In genomic region chr12:108994436-108995031, GRCm38 (mm10) we compare ENCODE assay signal across 8 mouse cellular contexts.
A peak's percentile ranks its signal among the peaks of the same experiment; 100 is the strongest.
DNase-seq lines count a peak whose midpoint lies in the region; ATAC-seq lines count a peak whose summit lies in the region.

No protein-coding gene starts in this region.

- no peak overlapping the region for H3K4me3 ChIP-seq in midbrain, embryonic 10.5 days
- no peak overlapping the region for H3K4me3 ChIP-seq in midbrain, embryonic 16.5 days (ENCODE audit: low read depth, low read length)
- H3K4me3 ChIP-seq in embryonic facial prominence, embryonic 15.5 days (replicated peaks): peak overlapping the region; percentile 29
- H3K4me3 ChIP-seq in heart, embryonic 14.5 days (ENCODE audit: control insufficient read depth in 1 of 2, insufficient read depth in 1 of 2, low read depth in 1 of 2, low read length in 2 of 2): no peak overlapping the region
- H3K4me3 ChIP-seq in kidney, embryonic 15.5 days (replicated peaks): no peak overlapping the region

- WGBS in midbrain, embryonic 10.5 days: 18% methylated on average over 19 of the region's 19 CpGs
- 18% methylated on average over 19 of the region's 19 CpGs for WGBS in midbrain, embryonic 16.5 days
- 5% methylated on average over 19 of the region's 19 CpGs for WGBS in embryonic facial prominence, embryonic 15.5 days
- WGBS in heart, embryonic 14.5 days: 4% methylated on average over 19 of the region's 19 CpGs
- WGBS in kidney, embryonic 15.5 days: 6% methylated on average over 19 of the region's 19 CpGs

- no peak for ATAC-seq in midbrain, embryonic 16.5 days
- no peak for ATAC-seq in embryonic facial prominence, embryonic 15.5 days (ENCODE audit: insufficient number of reproducible peaks, low FRiP score, low TSS enrichment, low read depth)
- no peak for ATAC-seq in heart, embryonic 14.5 days (ENCODE audit: insufficient number of reproducible peaks, insufficient read depth, low FRiP score, low read depth)
- peak; percentile 77 for ATAC-seq in kidney, embryonic 15.5 days (replicated peaks; ENCODE audit: low FRiP score)

- H3K9me3 ChIP-seq in midbrain, embryonic 10.5 days (replicated peaks): no peaks in the 10 kb centered on the region
- no peaks in the 10 kb centered on the region for H3K9me3 ChIP-seq in midbrain, embryonic 16.5 days (replicated peaks; ENCODE audit: control insufficient read depth, low read length, poor library complexity, severe bottlenecking)
- no peaks in the 10 kb centered on the region for H3K9me3 ChIP-seq in embryonic facial prominence, embryonic 15.5 days (replicated peaks)
- no peaks in the 10 kb centered on the region for H3K9me3 ChIP-seq in heart, embryonic 14.5 days (ENCODE audit: control insufficient read depth, low read length)
- H3K9me3 ChIP-seq in kidney, embryonic 15.5 days (replicated peaks): no peaks in the 10 kb centered on the region

- H3K4me2 ChIP-seq in midbrain, embryonic 16.5 days (ENCODE audit: low read length): no peak overlapping the region
- H3K4me2 ChIP-seq in embryonic facial prominence, embryonic 15.5 days (replicated peaks): peak overlapping the region; percentile 45
- H3K4me2 ChIP-seq in heart, embryonic 14.5 days (ENCODE audit: low read length): peak overlapping the region; percentile 50
- peak overlapping the region; percentile 43 for H3K4me2 ChIP-seq in kidney, embryonic 15.5 days

- peak; percentile 79 for DNase-seq in midbrain, embryonic 10.5 days (ENCODE audit: low spot score)
- DNase-seq in lung, adult 18-20 months: peak; percentile 53 to 63
- peak; percentile 49 for DNase-seq in ovary, adult 18-20 months (ENCODE audit: low spot score)
- peak; percentile 76 for DNase-seq in thymus, postnatal 14 days

- H3K4me1 ChIP-seq in midbrain, embryonic 10.5 days: peaks cover 18% of the 10 kb centered on the region
- no peaks in the 10 kb centered on the region; the same call in 1 of the 2 replicates for H3K4me1 ChIP-seq in midbrain, embryonic 16.5 days (ENCODE audit: control insufficient read depth, insufficient read depth, low read length)
- peaks cover 7% of the 10 kb centered on the region for H3K4me1 ChIP-seq in embryonic facial prominence, embryonic 15.5 days
- H3K4me1 ChIP-seq in heart, embryonic 14.5 days (ENCODE audit: control insufficient read depth in 2 of 2, insufficient read depth in 2 of 2, low read length in 2 of 2): no peaks in the 10 kb centered on the region
- peaks cover 13% of the 10 kb centered on the region for H3K4me1 ChIP-seq in kidney, embryonic 15.5 days

- H3K27me3 ChIP-seq in midbrain, embryonic 10.5 days (ENCODE audit: low read depth, poor library complexity, severe bottlenecking): no peaks in the 10 kb centered on the region
- no peaks in the 10 kb centered on the region for H3K27me3 ChIP-seq in midbrain, embryonic 16.5 days (ENCODE audit: control insufficient read depth, insufficient read depth, low read depth, low read length)
- 0 out of 2 replicates have a peak, but pooled peaks cover 4% of the 10 kb centered on the region for H3K27me3 ChIP-seq in embryonic facial prominence, embryonic 15.5 days
- no peaks in the 10 kb centered on the region for H3K27me3 ChIP-seq in heart, embryonic 14.5 days (ENCODE audit: control insufficient read depth, insufficient read depth, low read length)
- H3K27me3 ChIP-seq in kidney, embryonic 15.5 days: peaks cover 6% of the 10 kb centered on the region; the same call in 1 of the 2 replicates

- H3K27ac ChIP-seq in midbrain, embryonic 10.5 days (replicated peaks): no peak overlapping the region
- H3K27ac ChIP-seq in midbrain, embryonic 16.5 days (ENCODE audit: low read length): no peak overlapping the region
- H3K27ac ChIP-seq in embryonic facial prominence, embryonic 15.5 days (replicated peaks): no peak overlapping the region
- H3K27ac ChIP-seq in heart, embryonic 14.5 days (replicated peaks in 1 of 2; ENCODE audit: control insufficient read depth in 1 of 2, insufficient read depth in 1 of 2, low read depth in 2 of 2, low read length in 2 of 2): no peak overlapping the region
- no peak overlapping the region for H3K27ac ChIP-seq in kidney, embryonic 15.5 days

- no peak overlapping the region for H3K9ac ChIP-seq in midbrain, embryonic 16.5 days (ENCODE audit: low read depth, low read length)
- H3K9ac ChIP-seq in embryonic facial prominence, embryonic 15.5 days: no peak overlapping the region
- no peak overlapping the region for H3K9ac ChIP-seq in heart, embryonic 14.5 days (ENCODE audit: low read length)
- no peak overlapping the region for H3K9ac ChIP-seq in kidney, embryonic 15.5 days

- H3K36me3 ChIP-seq in midbrain, embryonic 10.5 days: no peaks in the 10 kb centered on the region
- no peaks in the 10 kb centered on the region for H3K36me3 ChIP-seq in midbrain, embryonic 16.5 days (ENCODE audit: control insufficient read depth, insufficient read depth, low read length)
- no peaks in the 10 kb centered on the region for H3K36me3 ChIP-seq in embryonic facial prominence, embryonic 15.5 days
- no peaks in the 10 kb centered on the region for H3K36me3 ChIP-seq in heart, embryonic 14.5 days (ENCODE audit: control insufficient read depth, insufficient read depth, low read length)
- H3K36me3 ChIP-seq in kidney, embryonic 15.5 days: no peaks in the 10 kb centered on the region
